ENCODE assay signal across 11 mouse cellular contexts in genomic region chr5:147306638-147307397, GRCm38 (mm10). TPM values are rescaled to one million over a fixed set of nuclear protein-coding genes. Genes with fewer than 3 reads are reported as not detected.
DNase-seq lines count a peak whose midpoint lies in the region; ATAC-seq and TF ChIP-seq lines count a peak whose summit lies in the region.
"Had no signal": no experiment of that assay in that cellular context is flagged by ENCODE, and none has a peak within 500 bp of the region (broad histone marks: within the 10 kb centered on the region; RNA-seq: fewer than 3 reads in every experiment).

TSS of gene Cdx2 (minus strand) at chr5:147307270.

- peaks cover 100% of the 10 kb centered on the region for H3K27me3 ChIP-seq in heart, embryonic 15.5 days
- H3K27me3 ChIP-seq in heart, adult 2 months (ENCODE audit: control insufficient read depth, insufficient read depth, low read length): peaks cover 20% of the 10 kb centered on the region
- H3K27me3 ChIP-seq in intestine, embryonic 14.5 days (replicated peaks; ENCODE audit: control insufficient read depth, insufficient read depth, low read length): peaks cover 100% of the 10 kb centered on the region
- peaks cover 100% of the 10 kb centered on the region for H3K27me3 ChIP-seq in midbrain, postnatal 0 days (ENCODE audit: insufficient read depth, low read length)

- WGBS in heart, embryonic 15.5 days: under 1% methylated on average over 61 of the region's 63 CpGs
- WGBS in heart, adult 2 months: under 1% methylated on average over 63 of the region's 63 CpGs
- under 1% methylated on average over 63 of the region's 63 CpGs for WGBS in intestine, embryonic 14.5 days
- under 1% methylated on average over 61 of the region's 63 CpGs for WGBS in midbrain, postnatal 0 days

- intact Hi-C loops in heart, adult 2 months (cut with DNase I): no loop called here

- H3K9ac ChIP-seq in heart, embryonic 15.5 days: no peak within 1 kb of the TSS
- no peak within 1 kb of the TSS for H3K9ac ChIP-seq in heart, adult 2 months (ENCODE audit: low read depth, low read length)
- peak within 1 kb of the TSS; percentile 69 for H3K9ac ChIP-seq in intestine, embryonic 14.5 days (ENCODE audit: low read length)
- H3K9ac ChIP-seq in midbrain, postnatal 0 days (replicated peaks; ENCODE audit: low read length, poor library complexity, severe bottlenecking): no peak within 1 kb of the TSS

- H3K36me3 ChIP-seq in heart, embryonic 15.5 days: no peaks in the 10 kb centered on the region
- H3K36me3 ChIP-seq in heart, adult 2 months (ENCODE audit: control insufficient read depth, insufficient read depth, low read length): no peaks in the 10 kb centered on the region
- H3K36me3 ChIP-seq in intestine, embryonic 14.5 days (ENCODE audit: control insufficient read depth, insufficient read depth, low read length): no peaks in the 10 kb centered on the region
- H3K36me3 ChIP-seq in midbrain, postnatal 0 days (ENCODE audit: insufficient read depth, low read length): no peaks in the 10 kb centered on the region
- H3K36me3 ChIP-seq: G1E had no signal

- no peaks in the 10 kb centered on the region for H3K9me3 ChIP-seq in heart, embryonic 15.5 days (replicated peaks)
- no peaks in the 10 kb centered on the region for H3K9me3 ChIP-seq in intestine, embryonic 14.5 days (ENCODE audit: control insufficient read depth, low read length)
- H3K9me3 ChIP-seq in midbrain, postnatal 0 days (ENCODE audit: low read length): no peaks in the 10 kb centered on the region

- H3K79me2 ChIP-seq in heart, adult 2 months (replicated peaks; ENCODE audit: control insufficient read depth, insufficient read depth, low read length): no peaks in the 10 kb centered on the region

- peaks cover 25% of the 10 kb centered on the region for H3K4me1 ChIP-seq in heart, embryonic 15.5 days (replicated peaks)
- no peaks in the 10 kb centered on the region for H3K4me1 ChIP-seq in heart, adult 2 months (ENCODE audit: control insufficient read depth, insufficient read depth, low read length)
- H3K4me1 ChIP-seq in intestine, embryonic 14.5 days (replicated peaks; ENCODE audit: control insufficient read depth, insufficient read depth, low read length): no peaks in the 10 kb centered on the region
- no peaks in the 10 kb centered on the region for H3K4me1 ChIP-seq in midbrain, postnatal 0 days (ENCODE audit: insufficient read depth, low read length)

- TF ChIP-seq CTCF in heart, adult 2 months (IDR thresholded peaks at IDR 0.05): no peak
- no peak for TF ChIP-seq CTCF in midbrain, postnatal 0 days (IDR thresholded peaks at IDR 0.05)

- no peak for DNase-seq in heart, adult 2 months
- DNase-seq in ZHBTc4 (ENCODE audit: low read depth, low spot score): peak; percentile 75
- DNase-seq in intestine, embryonic 14.5 days (ENCODE audit: low spot score): peak; percentile 82
- DNase-seq in midbrain, postnatal 0 days (ENCODE audit: low spot score): no peak
- no peak for DNase-seq in adrenal gland, adult 2 months
- DNase-seq in thymus, adult 18-20 months: no peak
- no peak for DNase-seq in left cerebral cortex, adult 9 months (ENCODE audit: low spot score in 2 of 2)
- DNase-seq: gastrocnemius, postnatal 14 days; lung, adult 18-20 months had no signal

- H3K4me2 ChIP-seq in heart, embryonic 15.5 days: peak within 1 kb of the TSS; percentile 31; the same call in 1 of the 2 replicates
- H3K4me2 ChIP-seq in intestine, embryonic 14.5 days (ENCODE audit: low read length): peak within 1 kb of the TSS; percentile 12
- H3K4me2 ChIP-seq in midbrain, postnatal 0 days (ENCODE audit: low read depth, low read length, poor library complexity, severe bottlenecking): no peak within 1 kb of the TSS

- no peak within 1 kb of the TSS for H3K27ac ChIP-seq in heart, embryonic 15.5 days
- no peak within 1 kb of the TSS for H3K27ac ChIP-seq in heart, adult 2 months
- peak within 1 kb of the TSS; percentile 84 for H3K27ac ChIP-seq in intestine, embryonic 14.5 days (ENCODE audit: low read depth)
- no peak within 1 kb of the TSS for H3K27ac ChIP-seq in midbrain, postnatal 0 days (ENCODE audit: low read depth, low read length)

- no peak for TF ChIP-seq EP300 in heart, adult 2 months (IDR thresholded peaks at IDR 0.05; ENCODE audit: insufficient read depth, low read depth, low read length)

- no peak for ATAC-seq in heart, embryonic 15.5 days (replicated peaks; ENCODE audit: insufficient number of reproducible peaks, insufficient read depth, low FRiP score, low read depth)
- ATAC-seq in intestine, embryonic 14.5 days (replicated peaks; ENCODE audit: low FRiP score, low TSS enrichment, low read depth): peak; percentile 89
- ATAC-seq in midbrain, postnatal 0 days (ENCODE audit: low FRiP score): no peak

- no peak for TF ChIP-seq POLR2A in heart, adult 2 months (IDR thresholded peaks at IDR 0.05; ENCODE audit: insufficient read depth, low read depth, low read length)

- peak within 1 kb of the TSS; percentile 18; the same call in 1 of the 2 replicates for H3K4me3 ChIP-seq in heart, embryonic 15.5 days
- no peak within 1 kb of the TSS for H3K4me3 ChIP-seq in heart, adult 2 months
- peak within 1 kb of the TSS; percentile 43 for H3K4me3 ChIP-seq in intestine, embryonic 14.5 days (ENCODE audit: low read depth, low read length)
- H3K4me3 ChIP-seq in midbrain, postnatal 0 days (ENCODE audit: low read depth, low read length): 0 out of 2 replicates have a peak within 1 kb of the TSS, but pooled peaks have one; percentile 5

RNA-seq across cellular contexts. Expression of gene Cdx2, which starts in this region (rescaled TPM):
- polyA plus RNA-seq in heart, embryonic 15.5 days (2015; fragmentation: Nextera tagmentation; extraction: Ambion mirVana): not detected in 2 replicates
- total RNA-seq in heart, adult 2 months (2021): not detected
- polyA plus RNA-seq in heart, adult 2 months (2012; rRNA removed): not detected in 2 replicates
- 24.0 and 30.2 TPM in 2 replicates for polyA plus RNA-seq in intestine, embryonic 14.5 days (2014; fragmentation: Nextera tagmentation; extraction: Ambion mirVana)
- not detected in 2 replicates for total RNA-seq in midbrain, postnatal 0 days (2014; rRNA removed)
- not detected in 2 replicates for polyA plus RNA-seq in midbrain, postnatal 0 days (2015; fragmentation: Nextera tagmentation; extraction: Ambion mirVana)
- not detected for total RNA-seq in adrenal gland, adult 2 months (2021)
- not detected in 2 replicates for polyA plus RNA-seq in adrenal gland, adult 2 months (2012; rRNA removed)
- total RNA-seq: G1E; gastrocnemius, postnatal 14 days had no signal
- polyA plus RNA-seq: G1E had no signal

Comparison
In these comparisons a context has a peak if more than half of its experiments do, and no peak if none do; other contexts are left out.
1. RNA of gene Cdx2 (polyA plus RNA-seq): 24.0 to 30.2 TPM in intestine, embryonic 14.5 days; not detected in heart, embryonic 15.5 days, not detected in heart, adult 2 months, not detected in midbrain, postnatal 0 days and not detected in adrenal gland, adult 2 months; every median in the first group is over 10 times any median in the second.
2. DNase-seq: peak in ZHBTc4 (single experiment) and intestine, embryonic 14.5 days (single experiment); none in heart, adult 2 months (0 of 2), midbrain, postnatal 0 days (single experiment), adrenal gland, adult 2 months (single experiment), thymus, adult 18-20 months (0 of 2) and left cerebral cortex, adult 9 months (0 of 2).